Mouse (Mus musculus) common myeloid progenitor, adult 5-6 weeks (primary cell): Measurements from ENCODE around the gene Plxna2. TPM values are rescaled to one million over a fixed set of nuclear protein-coding genes. Genes with fewer than 3 reads are reported as not detected.
A peak's percentile ranks its signal among the peaks of the same experiment; 100 is the strongest.

Source experiments
- ATAC-seq: replicated peaks from 2 replicates; pipeline ENCODE4 v1.8.0; 2016; ENCODE audit warnings: low read depth, mild to moderate bottlenecking, moderate TSS enrichment, inconsistent platforms; ENCODE audit not compliant: poor library complexity, severe bottlenecking
- total RNA-seq: library from RNA; stranded (forward); fragments of 200-1000, 187-1606 nt; gene quantifications from 2 replicates; pipeline ENCODE4 v1.2.3, GENCODE M21; 2017

Plxna2 gene
- total RNA-seq, 1 experiment from 2014 or later = 0.23 TPM

GRCm38 (mm10) chr1:194658459-194659160 lies 40.6 kb downstream of the Plxna2 start:
- ATAC-seq = no peak

- no peak for ATAC-seq
These were observed 42.6 kb downstream of the Plxna2 start for GRCm38 (mm10) chr1:194660426-194661119.

GRCm38 (mm10) chr1:194663021-194663420 lies 45.0 kb downstream of the Plxna2 start:
- ATAC-seq = no peak

DNA sequence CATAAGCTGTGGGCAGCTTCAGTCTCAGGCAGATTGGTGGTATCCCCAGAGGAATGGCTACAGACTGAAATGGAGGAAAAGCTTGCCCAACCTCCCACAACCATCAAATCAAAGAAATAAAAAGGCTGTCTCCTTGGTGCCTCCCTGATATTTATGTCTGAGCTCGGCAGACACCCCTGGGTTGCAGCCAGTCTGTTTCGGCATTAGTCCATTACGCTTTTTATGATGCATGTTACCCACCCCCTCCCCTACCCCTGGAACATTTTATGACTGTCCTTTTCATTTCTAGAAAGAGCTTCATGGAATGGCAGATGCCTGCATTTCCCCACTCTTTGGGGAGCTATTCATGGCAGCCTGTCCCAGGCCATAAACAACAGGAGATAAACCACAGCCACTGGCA lies 47.7 kb downstream of the Plxna2 start:
- no peak for ATAC-seq

DNA sequence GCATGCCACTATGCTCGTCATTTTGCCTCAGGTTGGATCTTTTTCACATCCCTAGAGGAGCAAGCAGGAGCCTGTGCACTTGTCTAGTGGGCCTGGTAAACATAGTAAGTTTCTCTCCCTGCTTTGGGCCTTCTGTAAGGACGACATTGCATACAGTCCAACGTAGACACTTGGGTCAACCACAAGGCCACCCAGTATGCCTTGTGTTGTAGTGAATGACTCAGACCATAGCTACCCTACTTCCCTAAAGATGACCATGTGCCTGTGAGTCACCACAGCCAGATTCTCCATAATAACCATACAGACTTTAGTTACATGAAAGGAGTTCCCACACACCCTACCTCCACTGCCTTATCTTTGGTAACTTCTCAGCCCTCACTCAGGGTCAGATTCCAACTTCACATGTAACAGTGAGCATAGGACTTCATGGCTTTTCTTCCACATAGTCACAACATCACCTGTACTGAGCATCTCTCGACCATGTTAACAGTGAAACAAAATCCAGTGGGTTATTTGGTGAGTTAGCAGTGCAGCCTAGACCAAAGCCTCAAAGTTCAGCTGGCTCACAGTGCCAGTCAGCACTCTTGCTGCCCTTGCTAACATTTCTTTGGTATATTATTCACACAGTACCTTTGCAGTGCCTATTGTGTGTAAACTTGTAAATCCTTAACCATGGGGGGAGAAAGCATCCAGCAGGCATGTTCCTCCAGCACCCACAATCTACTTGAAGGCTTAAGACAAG lies 53.9 kb downstream of the Plxna2 start:
- peak; percentile 41 for ATAC-seq

DNA sequence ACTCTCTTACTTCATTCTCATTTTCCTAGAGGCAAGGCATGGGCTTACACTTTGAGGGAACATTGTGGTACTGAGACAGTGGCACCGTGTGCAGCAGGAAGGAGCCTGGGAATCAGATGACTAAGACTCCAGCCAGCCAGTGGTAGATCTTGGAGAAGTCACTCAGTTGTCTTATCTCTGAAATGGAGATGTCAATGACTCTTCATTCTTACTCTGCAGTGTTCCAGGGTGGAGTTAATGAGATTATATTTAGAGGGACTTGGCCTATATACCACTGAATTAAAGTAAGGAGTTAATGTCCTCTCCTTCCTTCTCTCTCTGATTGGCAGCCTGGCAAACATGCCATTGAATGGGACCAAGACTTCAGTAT lies 54.5 kb downstream of the Plxna2 start:
- no peak for ATAC-seq

DNA sequence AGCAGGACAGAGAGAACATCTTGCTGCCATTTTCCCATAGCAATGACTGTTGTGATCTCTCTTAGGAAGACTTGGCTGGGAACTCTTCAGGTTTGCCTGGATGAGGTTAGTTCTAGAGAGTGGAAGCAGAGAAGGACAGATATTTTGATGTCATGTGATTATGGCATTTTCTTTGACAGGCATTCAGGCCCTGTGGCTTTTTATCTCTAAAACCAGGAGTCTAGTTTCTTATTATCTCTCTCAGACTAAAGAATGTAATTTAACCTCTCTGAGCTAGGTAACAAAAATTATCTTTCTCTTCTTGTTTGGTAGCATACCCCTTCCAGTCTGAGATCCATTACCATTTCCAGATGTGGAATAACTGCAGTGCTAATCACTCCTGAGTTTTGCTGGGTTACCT lies 55.2 kb downstream of the Plxna2 start:
- ATAC-seq = no peak; the same call in 1 of the 2 replicates

GRCm38 (mm10) chr1:194675106-194675890 lies 57.3 kb downstream of the Plxna2 start:
- no peak for ATAC-seq

- ATAC-seq = peak; percentile 57
These were observed 57.8 kb downstream of the Plxna2 start for GRCm38 (mm10) chr1:194675891-194676200.

DNA sequence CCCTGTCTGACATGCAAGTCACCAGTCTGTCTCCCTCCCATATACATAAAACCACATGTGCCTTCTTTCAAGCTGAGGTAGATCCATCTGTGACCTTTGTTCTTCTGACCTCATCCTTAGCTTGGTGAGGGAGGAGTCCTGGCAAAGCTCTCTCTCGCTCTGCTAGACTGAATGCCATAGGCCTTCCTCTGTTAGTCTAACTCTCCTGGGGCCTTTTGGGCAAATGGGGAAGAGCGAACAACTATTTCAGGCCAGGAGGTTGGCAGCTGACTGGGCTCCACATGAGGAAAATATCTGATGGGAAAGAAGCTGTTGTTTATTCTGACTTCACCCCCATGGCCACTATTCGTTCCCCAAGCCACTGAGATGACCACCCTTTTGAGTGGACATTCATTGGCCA lies 59.9 kb downstream of the Plxna2 start:
- ATAC-seq = no peak

DNA sequence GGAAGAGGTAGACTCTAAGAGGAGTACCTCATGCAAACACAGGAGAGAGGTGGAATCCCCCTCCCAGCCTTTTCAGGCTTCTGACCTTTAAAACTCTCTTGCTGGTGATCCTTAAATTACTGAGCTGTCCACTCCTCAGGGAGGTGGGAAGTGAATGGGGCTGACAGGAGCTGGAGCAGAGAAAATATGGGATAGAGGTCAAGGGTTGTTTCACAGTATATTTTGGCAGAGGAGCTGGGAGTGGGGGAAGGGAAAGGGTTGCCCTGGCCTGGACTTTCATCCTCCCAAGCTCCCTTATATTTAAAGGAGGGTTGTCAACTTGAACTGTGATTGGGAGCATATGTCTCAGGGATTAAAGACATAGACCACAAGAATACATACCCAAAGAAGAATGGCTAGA lies 61.1 kb downstream of the Plxna2 start:
- no peak for ATAC-seq

DNA sequence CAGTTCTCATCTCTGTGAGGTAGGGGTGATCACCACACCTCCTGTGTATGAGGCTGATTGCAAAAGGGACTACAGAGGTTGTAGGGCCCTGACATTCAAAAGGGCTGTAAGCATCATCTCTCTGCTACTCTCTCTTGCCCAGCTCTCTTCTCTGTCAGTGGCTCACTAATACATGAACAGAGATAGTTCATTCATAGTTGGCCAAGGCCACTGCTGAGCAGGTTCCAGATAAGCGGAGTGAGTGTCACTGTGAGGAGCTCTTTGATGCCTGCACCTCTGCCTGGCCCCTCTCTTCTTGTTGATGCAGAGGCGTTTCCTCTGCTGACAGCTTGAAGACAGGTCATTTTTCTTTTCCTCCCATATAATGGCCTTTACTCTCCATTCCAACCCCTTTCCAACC lies 62.1 kb downstream of the Plxna2 start:
- ATAC-seq = no peak

- ATAC-seq = no peak
These were observed 64.0 kb downstream of the Plxna2 start for GRCm38 (mm10) chr1:194682021-194682420.

DNA sequence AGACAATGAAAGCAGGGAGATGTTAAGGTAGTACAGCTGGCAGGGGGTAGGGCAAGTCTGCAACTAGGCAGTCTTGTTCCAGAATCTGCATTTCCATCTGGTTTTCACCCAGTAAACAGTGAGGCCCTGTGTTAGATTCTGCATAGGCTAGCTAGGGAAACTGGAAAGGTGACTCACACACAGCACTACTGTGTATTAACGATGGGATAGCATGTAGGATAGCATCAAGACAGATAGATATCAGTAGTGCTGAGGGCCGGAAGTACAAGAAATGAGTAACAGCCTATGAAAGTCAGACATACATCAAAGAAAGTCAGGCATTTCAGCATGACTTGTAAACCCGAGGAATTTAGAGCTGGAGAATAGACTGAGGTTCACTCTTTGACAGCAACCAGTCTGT lies 65.1 kb downstream of the Plxna2 start:
- no peak for ATAC-seq

- no peak for ATAC-seq
These were observed 67.9 kb downstream of the Plxna2 start for GRCm38 (mm10) chr1:194685896-194686295.

DNA sequence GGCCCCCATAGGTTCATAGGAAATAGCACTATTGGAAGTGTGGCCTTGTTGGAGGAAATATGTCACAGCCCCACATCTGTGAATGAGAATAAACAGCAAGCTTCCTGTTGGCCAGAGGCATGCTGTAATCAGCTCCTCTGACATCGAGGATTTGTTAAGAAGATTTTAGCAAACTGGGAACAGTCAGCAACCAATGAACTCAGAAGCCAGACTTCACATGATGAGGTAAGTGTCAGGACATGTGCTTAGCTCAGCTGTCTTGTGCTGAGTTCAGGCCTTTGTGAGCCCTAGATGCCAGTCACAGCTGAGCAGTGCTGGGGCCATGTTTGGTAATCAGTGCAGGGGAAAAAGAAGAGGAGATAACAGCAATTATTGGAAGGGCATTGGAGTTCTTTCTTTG lies 69.7 kb downstream of the Plxna2 start:
- no peak for ATAC-seq

DNA sequence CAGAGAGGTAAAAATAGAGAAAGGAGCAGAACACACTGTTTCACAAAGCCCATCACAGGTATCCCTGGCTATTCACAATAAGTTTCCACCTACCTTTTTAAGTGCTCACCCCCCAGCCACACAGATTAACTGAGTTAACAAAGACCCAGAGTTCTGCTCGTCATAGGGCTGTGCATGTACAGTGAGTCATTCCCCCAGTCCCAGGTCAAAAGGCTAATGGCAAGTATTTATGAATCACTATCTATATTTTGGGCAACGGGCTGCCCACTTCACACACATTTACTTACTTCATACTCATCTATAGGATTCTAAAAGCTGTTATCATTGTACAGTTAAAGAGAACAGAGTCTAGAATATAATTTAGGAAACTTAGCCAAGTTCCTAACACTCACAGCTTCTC lies 70.1 kb downstream of the Plxna2 start:
- ATAC-seq = no peak

- ATAC-seq = no peak
These were observed 75.0 kb downstream of the Plxna2 start for GRCm38 (mm10) chr1:194693063-194693462.

DNA sequence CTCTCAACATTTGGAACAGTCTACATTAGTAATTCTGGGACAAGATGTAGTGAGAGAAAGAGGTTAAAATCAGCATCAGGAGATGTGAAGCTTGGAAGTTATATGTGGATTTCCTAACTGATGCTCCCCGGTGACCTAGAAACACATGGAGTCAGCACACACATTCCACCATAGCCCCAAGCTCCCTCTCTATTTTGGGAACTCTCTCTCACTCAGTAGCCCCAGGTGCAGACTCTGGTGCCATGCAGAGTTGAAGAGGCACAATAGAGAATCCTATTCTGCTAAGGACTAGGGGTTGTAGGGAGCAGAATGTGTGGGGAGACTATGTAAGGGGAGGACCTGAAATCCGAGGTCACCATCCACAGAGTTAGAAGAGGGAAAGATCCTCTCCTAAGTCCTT lies 75.5 kb downstream of the Plxna2 start:
- no peak for ATAC-seq

DNA sequence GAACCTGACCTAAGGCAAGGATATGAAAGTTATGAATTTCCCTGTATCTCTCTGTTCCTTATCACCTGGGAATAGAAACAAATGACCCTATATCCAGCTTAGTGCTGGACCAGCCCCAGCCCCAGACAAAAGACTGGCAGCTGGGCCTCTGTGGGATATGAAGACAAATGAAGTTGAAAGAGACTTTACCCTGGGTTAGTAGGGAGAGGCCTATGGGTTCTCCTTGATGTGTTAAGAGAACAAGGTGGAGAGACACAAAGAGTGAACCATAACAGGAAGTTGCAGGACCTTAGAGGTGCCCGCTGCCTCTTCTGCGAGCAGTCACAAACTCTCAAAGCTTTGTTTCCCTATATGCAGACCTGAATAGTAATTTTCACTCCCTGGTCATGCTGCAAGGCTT lies 76.8 kb downstream of the Plxna2 start:
- no peak for ATAC-seq

GRCm38 (mm10) chr1:194697439-194697838 lies 79.4 kb downstream of the Plxna2 start:
- no peak for ATAC-seq
